Mouse (Mus musculus) G1E (cell line): ENCODE measurements around the gene Aebp2. TPM values are rescaled to one million over a fixed set of nuclear protein-coding genes. Genes with fewer than 3 reads are reported as not detected.
"Not testable (repeated sequence)": the region's sequence is repeated elsewhere in the genome, so short reads cannot be mapped to it uniquely, and the experiment has no call there.

Experiments
- ATAC-seq: 2 replicates; pipeline ENCODE4 v1.8.0; 2016; ENCODE audit warnings: mild to moderate bottlenecking; ENCODE audit not compliant: insufficient number of reproducible peaks, poor library complexity, low FRiP score, severe bottlenecking; ENCODE audit errors: extremely low read depth
- DNase-seq: peaks from one replicate; pipeline ENCODE4 v3.0.0; 2012; ENCODE audit warnings: low spot score
- H3K27me3 ChIP-seq: 2 replicates; pipeline ENCODE4 v1.6.1; 2012; ENCODE audit warnings: mild to moderate bottlenecking, low read length, inconsistent platforms; ENCODE audit not compliant: insufficient read depth
- H3K36me3 ChIP-seq: replicated peaks from 2 replicates; pipeline ENCODE3; 2012; ENCODE audit warnings: mild to moderate bottlenecking, inconsistent platforms
- H3K4me1 ChIP-seq: 2 replicates; pipeline ENCODE4 v1.6.1; 2012; ENCODE audit warnings: low read depth, low read length, inconsistent platforms, mixed read lengths; ENCODE audit not compliant: insufficient read depth
- H3K4me3 ChIP-seq: 2 replicates; pipeline ENCODE4 v1.5.1; 2012; ENCODE audit warnings: low read depth, mild to moderate bottlenecking, inconsistent platforms, low read length, moderate library complexity, mixed read lengths
- H3K9me3 ChIP-seq: replicated peaks from 2 replicates; pipeline ENCODE4 v1.6.1; 2012; ENCODE audit warnings: inconsistent platforms
- CTCF ChIP-seq: IDR thresholded peaks from 2 replicates; pipeline ENCODE4 v1.5.1; 2012; ENCODE audit warnings: low read depth, low read length, inconsistent platforms, mixed read lengths
- GATA1 ChIP-seq: IDR thresholded peaks from 2 replicates; pipeline ENCODE4 v1.6.1; 2012; ENCODE audit warnings: borderline replicate concordance, low read length, inconsistent platforms, mixed read lengths
- GATA2 ChIP-seq: IDR thresholded peaks from 2 replicates; pipeline ENCODE4 v1.6.1; 2012; ENCODE audit warnings: low read depth, low read length, inconsistent platforms, borderline replicate concordance
- POLR2AphosphoS5 ChIP-seq: IDR thresholded peaks from 2 replicates; pipeline ENCODE4 v1.6.1; 2012; ENCODE audit warnings: low read depth, low read length, inconsistent platforms; ENCODE audit not compliant: insufficient replicate concordance
- TAL1 ChIP-seq: conservative IDR thresholded peaks from 2 replicates; pipeline ENCODE4 v1.6.1; 2012; ENCODE audit warnings: low read depth, low read length, inconsistent platforms, mixed read lengths
- polyA plus RNA-seq: library from polyadenylated mRNA; stranded (reverse); fragments of >175 nt; gene quantifications from 2 replicates; pipeline ENCODE4 v1.2.3, GENCODE M21; 2012
- total RNA-seq, 2 experiments: library from RNA; stranded (forward) in 1 of 2; stranded (reverse) in 1 of 2; fragments of 200-1000 nt in 1 of 2; fragments of >200 nt in 1 of 2; fragmentation: Nextera tagmentation in 1 of 2; gene quantifications; 2 replicates each; pipeline ENCODE4 v1.2.3; 2014 to 2017

Aebp2 gene
- total RNA-seq (2014; fragmentation: Nextera tagmentation), result 71.7 and 75.8 TPM in 2 replicates
- total RNA-seq (2017), result 53.3 and 71.6 TPM in 2 replicates
- polyA plus RNA-seq, result 41.6 and 51.7 TPM in 2 replicates

DNA sequence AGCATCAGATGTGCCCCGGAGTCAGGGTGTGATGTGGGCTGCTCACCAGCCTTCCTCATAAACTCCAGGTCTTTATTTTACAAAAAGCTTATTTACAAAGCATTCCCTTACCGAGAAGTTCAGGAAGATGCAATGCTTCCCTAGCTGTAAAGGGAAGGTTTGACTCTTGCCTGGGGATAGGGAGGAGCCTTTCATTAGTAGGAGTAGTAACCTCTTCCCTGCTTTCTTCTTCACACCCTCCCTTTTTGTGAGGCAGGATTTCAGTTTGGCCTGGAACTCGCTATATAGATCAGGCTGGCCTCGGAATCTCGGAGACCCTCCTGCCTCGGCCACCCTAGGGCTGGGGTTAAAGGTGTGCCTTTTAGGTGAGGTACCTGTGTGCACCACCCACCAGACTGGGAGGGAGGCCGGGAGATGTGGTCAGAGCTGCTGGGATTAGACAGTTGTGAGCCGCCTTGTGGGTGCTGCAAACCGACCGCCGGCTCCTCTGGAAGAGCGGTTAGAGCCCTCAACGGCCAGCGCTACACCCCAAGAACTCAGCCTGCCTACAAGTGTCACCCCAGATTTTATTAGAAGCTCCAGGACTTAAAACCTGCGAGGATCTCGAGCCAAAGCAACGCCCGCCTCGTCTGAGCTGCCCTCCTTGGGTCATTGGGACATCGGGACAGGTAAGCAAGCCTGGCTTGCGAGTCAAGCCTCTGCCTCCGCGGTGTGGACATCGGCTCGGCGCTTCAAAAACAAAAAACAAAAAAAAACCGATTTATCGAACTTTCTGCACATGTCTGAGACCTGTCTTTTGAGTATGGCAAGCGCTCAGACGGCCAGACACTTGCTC lies at the start of gene Aebp2:
TSS of gene Aebp2 (plus strand) at position 273 of the 835 bp plus-strand sequence.
- peaks cover 50% of the 10 kb centered on the region for H3K4me1 ChIP-seq
- H3K27me3 ChIP-seq, result no peaks in the 10 kb centered on the region
- peak; percentile 18; the same call in 1 of the 2 replicates for ATAC-seq
- H3K9me3 ChIP-seq, result no peaks in the 10 kb centered on the region
- TF ChIP-seq CTCF (no peak), GATA1 (no peak), TAL1 (no peak), POLR2AphosphoS5 (no peak), GATA2 (no peak)
- peaks cover 12% of the 10 kb centered on the region for H3K36me3 ChIP-seq
- H3K4me3 ChIP-seq, result peak within 1 kb of the TSS; percentile 93
- no peak for DNase-seq

DNA sequence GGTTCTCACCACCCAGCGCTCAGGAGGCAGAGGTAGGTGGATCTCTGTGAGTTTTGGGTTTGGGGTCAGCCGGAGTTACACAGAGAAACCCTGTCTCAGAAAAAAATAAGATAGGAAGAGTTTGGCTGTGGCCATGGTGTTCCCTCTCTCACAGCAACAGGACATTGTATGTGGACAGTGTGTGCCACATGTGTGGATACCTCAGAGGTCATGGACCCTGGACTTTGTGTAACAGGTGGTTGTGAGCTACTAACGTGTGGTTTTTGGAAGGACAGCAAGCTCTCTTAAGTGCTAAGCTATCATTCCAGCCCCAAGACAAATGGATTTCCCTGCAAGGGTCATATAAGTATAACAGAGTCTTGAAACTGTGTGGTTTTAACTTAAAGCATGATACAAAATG lies 47.5 kb upstream of the Aebp2 start:
- Histone ChIP-seq H3K9me3 (peaks cover 18% of the 10 kb centered on the region), H3K4me1 (no peaks in the 10 kb centered on the region), H3K36me3 (no peaks in the 10 kb centered on the region), H3K27me3 (no peaks in the 10 kb centered on the region), H3K4me3 (no peak overlapping the region)
- TF ChIP-seq GATA1 (no peak), POLR2AphosphoS5 (no peak), TAL1 (no peak), CTCF (no peak), GATA2 (no peak)
- ATAC-seq (no peak), DNase-seq (no peak)

DNA sequence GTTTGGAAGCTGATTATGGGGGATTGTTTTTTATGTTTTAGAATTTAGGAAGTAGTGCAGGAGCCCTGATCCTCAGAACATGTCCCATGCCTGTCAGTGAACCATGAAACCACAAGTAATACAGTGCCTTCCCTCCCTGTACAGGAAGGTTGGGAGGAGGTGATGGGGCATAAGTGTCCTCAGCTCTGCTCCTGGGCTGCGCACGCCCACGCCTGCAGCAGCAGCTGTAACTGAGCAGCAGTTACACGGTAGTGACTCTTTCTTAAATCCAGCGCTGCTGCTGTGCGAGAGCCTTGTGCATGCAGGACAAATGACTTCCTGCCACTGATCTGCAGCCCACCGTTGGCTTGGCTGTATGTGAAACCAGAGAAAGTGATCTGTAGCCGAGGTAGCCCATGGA lies 46.3 kb upstream of the Aebp2 start:
- Histone ChIP-seq H3K27me3 (no peaks in the 10 kb centered on the region), H3K4me3 (no peak overlapping the region), H3K4me1 (no peaks in the 10 kb centered on the region), H3K9me3 (peaks cover 16% of the 10 kb centered on the region), H3K36me3 (no peaks in the 10 kb centered on the region)
- TF ChIP-seq TAL1 (no peak), GATA1 (no peak), GATA2 (no peak), CTCF (no peak), POLR2AphosphoS5 (no peak)
- ATAC-seq (no peak), DNase-seq (no peak)

DNA sequence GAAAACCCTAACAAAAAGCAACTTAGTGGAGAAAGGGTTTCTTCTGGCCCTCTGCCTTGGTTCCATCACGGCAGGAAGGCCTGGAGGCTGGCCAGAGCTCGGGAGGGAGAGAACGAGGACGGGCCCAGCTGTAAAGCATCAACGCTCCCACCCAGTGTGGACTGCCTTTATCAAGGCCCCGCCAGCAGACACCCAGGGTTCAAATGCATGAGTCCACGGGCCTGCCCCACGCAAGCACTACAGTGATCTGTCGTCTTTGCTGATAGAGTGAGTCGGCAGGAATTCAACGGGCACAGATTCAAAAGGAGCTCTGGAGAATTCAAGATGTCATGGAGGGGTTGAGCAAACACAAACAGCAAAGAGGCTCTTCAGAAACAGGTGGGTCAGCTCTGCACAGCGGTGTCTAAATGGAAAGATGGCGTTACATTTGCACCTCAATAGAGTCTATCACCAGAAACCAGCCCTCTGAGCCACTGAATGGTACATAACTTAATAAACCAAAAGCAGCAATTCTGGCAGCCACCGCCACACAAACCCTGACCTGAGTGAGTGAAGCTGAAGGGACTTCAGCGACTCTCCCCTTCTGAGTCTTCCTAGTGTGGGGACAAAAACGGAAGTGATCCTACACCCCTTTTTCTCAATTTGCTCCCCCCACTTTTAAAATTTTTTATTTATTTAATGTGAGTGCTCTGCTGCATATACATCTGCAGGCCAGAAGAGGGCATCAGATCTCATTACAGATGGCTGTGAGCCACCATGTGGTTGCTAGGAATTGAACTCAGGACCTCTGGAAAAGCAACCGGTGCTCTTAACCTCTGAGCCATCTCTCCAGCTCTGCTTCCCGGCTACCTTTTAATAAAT lies 45.3 kb upstream of the Aebp2 start:
- Histone ChIP-seq H3K4me1 (no peaks in the 10 kb centered on the region), H3K4me3 (no peak overlapping the region), H3K36me3 (no peaks in the 10 kb centered on the region), H3K9me3 (peaks cover 15% of the 10 kb centered on the region), H3K27me3 (no peaks in the 10 kb centered on the region)
- ATAC-seq, result no peak
- no peak for DNase-seq
- TF ChIP-seq GATA2 (no peak), GATA1 (no peak), TAL1 (no peak), CTCF (no peak), POLR2AphosphoS5 (no peak)

DNA sequence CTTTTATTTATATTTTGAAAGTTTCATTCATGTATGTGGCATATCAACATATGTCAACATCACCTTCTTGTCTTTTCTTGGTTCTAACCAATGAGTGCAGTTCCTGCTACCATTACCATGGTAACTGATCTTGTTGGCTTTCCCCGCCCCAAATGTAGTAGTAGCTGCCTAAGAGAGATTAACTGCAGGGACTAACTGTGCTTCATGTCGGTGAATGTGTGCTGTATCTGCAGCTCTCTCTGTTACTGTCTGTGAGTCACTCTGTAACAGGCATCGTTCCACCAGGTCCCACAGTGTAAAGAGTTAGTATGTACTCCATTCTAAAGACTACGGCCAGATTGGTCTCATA lies 44.7 kb upstream of the Aebp2 start:
- H3K4me3 ChIP-seq, result no peak overlapping the region
- no peaks in the 10 kb centered on the region for H3K27me3 ChIP-seq
- H3K4me1 ChIP-seq, result no peaks in the 10 kb centered on the region
- H3K36me3 ChIP-seq, result no peaks in the 10 kb centered on the region
- H3K9me3 ChIP-seq, result peaks cover 15% of the 10 kb centered on the region
- no peak for TF ChIP-seq GATA1
- DNase-seq (no peak), ATAC-seq (no peak)

DNA sequence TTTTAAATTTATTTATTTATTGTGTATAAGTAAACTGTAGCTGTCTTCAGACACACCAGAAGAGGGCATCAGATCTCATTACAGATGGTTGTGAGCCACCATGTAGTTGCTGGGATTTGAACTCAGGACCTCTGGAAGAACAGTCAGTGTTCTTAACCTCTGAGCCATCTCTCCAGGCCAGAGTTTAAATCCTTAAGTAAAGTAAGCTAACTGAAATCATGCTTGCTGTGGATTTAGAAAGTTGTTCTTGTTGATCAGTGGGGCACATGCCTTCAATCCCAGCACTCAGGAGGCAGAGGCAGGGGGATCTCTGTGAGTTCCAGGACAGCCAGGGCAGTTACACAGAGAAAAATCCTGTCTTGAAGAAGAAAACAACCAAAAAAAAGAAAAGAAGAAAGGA lies 43.5 kb upstream of the Aebp2 start:
- H3K9me3 ChIP-seq, result peaks cover 21% of the 10 kb centered on the region
- not testable (repeated sequence) for DNase-seq, H3K4me3 ChIP-seq, H3K36me3 ChIP-seq, ATAC-seq, H3K4me1 ChIP-seq, H3K27me3 ChIP-seq
